Mouse (Mus musculus) ES-E14 (cell line): ENCODE measurements around the gene Prcc. TPM values are rescaled to one million over a fixed set of nuclear protein-coding genes. Genes with fewer than 3 reads are reported as not detected.
"Not testable (repeated sequence)": the region's sequence is repeated elsewhere in the genome, so short reads cannot be mapped to it uniquely, and the experiment has no call there.

ENCODE experiments used
- DNase-seq: peaks from one replicate; pipeline ENCODE4 v3.0.0-alpha.2; 2013; ENCODE audit warnings: low read depth, low spot score
- H3K27ac ChIP-seq: 2 replicates; pipeline ENCODE4 v1.5.1; 2012; ENCODE audit warnings: low read depth, mild to moderate bottlenecking, low read length, moderate library complexity, mixed read lengths; ENCODE audit not compliant: poor library complexity, insufficient read depth, severe bottlenecking
- H3K36me3 ChIP-seq: 2 replicates; pipeline ENCODE4 v1.6.1; 2012; ENCODE audit warnings: mild to moderate bottlenecking, low read length, moderate library complexity, mixed read lengths; ENCODE audit not compliant: control insufficient read depth, poor library complexity, insufficient read depth, severe bottlenecking
- H3K4me1 ChIP-seq, 2 experiments: fragments of 150-350 bp in 1 of 2; sonication (generic) in 1 of 2; 2 replicates each; pipeline ENCODE4 v1.6.1; 2012; ENCODE audit warnings: low read length in 2 of 2, mild to moderate bottlenecking in 1 of 2, mixed read lengths in 1 of 2; ENCODE audit not compliant: control insufficient read depth in 2 of 2, insufficient read depth in 2 of 2, poor library complexity in 1 of 2
- H3K4me3 ChIP-seq, 2 experiments: fragments of 150-350 bp in 1 of 2; sonication (generic) in 1 of 2; 2 replicates each; pipeline ENCODE4 v1.5.1; 2012; ENCODE audit warnings: low read length in 2 of 2, low read depth in 1 of 2, mild to moderate bottlenecking in 1 of 2, mixed read lengths in 1 of 2; ENCODE audit not compliant: insufficient read depth in 1 of 2, poor library complexity in 1 of 2, severe bottlenecking in 1 of 2
- H3K9ac ChIP-seq: 2 replicates; pipeline ENCODE4 v1.6.1; 2012; ENCODE audit warnings: low read depth, mild to moderate bottlenecking, low read length, mixed read lengths; ENCODE audit not compliant: poor library complexity, insufficient read depth, severe bottlenecking
- H3K9me3 ChIP-seq: fragments of 150-350 bp; sonication (generic); 2 replicates; pipeline ENCODE4 v1.6.1; 2012; ENCODE audit warnings: low read depth, mild to moderate bottlenecking, low read length; ENCODE audit not compliant: control insufficient read depth, insufficient read depth
- CHD2 ChIP-seq: IDR thresholded peaks from 2 replicates; pipeline ENCODE4 v1.6.1; 2014; ENCODE audit warnings: mild to moderate bottlenecking, low read depth, low read length, inconsistent platforms
- HCFC1 ChIP-seq: IDR thresholded peaks from 2 replicates; pipeline ENCODE4 v1.6.1; 2012; ENCODE audit warnings: low read length, inconsistent platforms, borderline replicate concordance; ENCODE audit not compliant: insufficient read depth
- MAFK ChIP-seq: IDR thresholded peaks from 2 replicates; pipeline ENCODE4 v1.6.1; 2014; ENCODE audit warnings: mild to moderate bottlenecking, low read depth, low read length, inconsistent platforms; ENCODE audit not compliant: insufficient read depth
- ZC3H11A ChIP-seq: IDR thresholded peaks from 2 replicates; pipeline ENCODE4 v1.6.1; 2012; ENCODE audit warnings: low read depth, mild to moderate bottlenecking, inconsistent platforms, low read length, borderline replicate concordance
- ZNF384 ChIP-seq: IDR thresholded peaks from 2 replicates; pipeline ENCODE4 v1.6.1; 2012; ENCODE audit warnings: low read depth, low read length, inconsistent platforms
- in situ Hi-C, 2 experiments: fragments of 600-800 bp; cut with MboI; formaldehyde crosslinking; loops; one replicate each; pipeline ENCODE4 v1.15.1; 2025; ENCODE audit warnings: low sequenced_read_pairs in 2 of 2, inconsistent platforms in 1 of 2; ENCODE audit not compliant: unreplicated experiment in 2 of 2
- total RNA-seq: library from RNA; depleted of rRNA; stranded (reverse); fragments of 300-350 nt; gene quantifications from 2 replicates; pipeline ENCODE4 v1.2.3, GENCODE M21; 2012

Gene Prcc
- total RNA-seq, 1 experiment, result 53.8 TPM

- Histone ChIP-seq H3K4me3 (peak overlapping the region; percentile 78 to 95), H3K9me3 (no peaks in the 10 kb centered on the region), H3K9ac (peak overlapping the region; percentile 97), H3K36me3 (peaks cover 10% of the 10 kb centered on the region), H3K27ac (peak overlapping the region; percentile 86), H3K4me1 (peaks cover 0 to 3% of the 10 kb centered on the region in 2 experiments; a peak in 1 of 4 replicates)
- DNase-seq, result no peak
- no peak for TF ChIP-seq CHD2
- no peak for TF ChIP-seq ZNF384
- TF ChIP-seq ZC3H11A, result no peak
- TF ChIP-seq MAFK, result no peak
- TF ChIP-seq HCFC1, result no peak
- in situ Hi-C loops, result no loop called here
Observed at GRCm38 (mm10) chr3:87884708-87885251, 628 bp downstream of the Prcc start.

GRCm38 (mm10) chr3:87884291-87884690 lies 1.1 kb downstream of the Prcc start:
- TF ChIP-seq HCFC1 (no peak), MAFK (no peak), ZNF384 (no peak), ZC3H11A (no peak), CHD2 (no peak)
- Histone ChIP-seq H3K9me3 (no peaks in the 10 kb centered on the region), H3K36me3 (peaks cover 11% of the 10 kb centered on the region), H3K4me1 (peaks cover 0 to 3% of the 10 kb centered on the region in 2 experiments; a peak in 1 of 4 replicates), H3K27ac (peak overlapping the region; percentile 86), H3K9ac (peak overlapping the region; percentile 97), H3K4me3 (peak overlapping the region; percentile 78 to 95)
- no peak for DNase-seq
- in situ Hi-C loops, result no loop called here

- peaks cover 16% of the 10 kb centered on the region for H3K36me3 ChIP-seq
- no peak for TF ChIP-seq MAFK
- TF ChIP-seq ZC3H11A, result no peak
- TF ChIP-seq HCFC1, result no peak
- no peak for TF ChIP-seq ZNF384
- TF ChIP-seq CHD2, result no peak
- H3K4me3 ChIP-seq, result no peak overlapping the region
- H3K27ac ChIP-seq, result no peak overlapping the region
- in situ Hi-C loops, result no loop called here
- H3K9me3 ChIP-seq, result no peaks in the 10 kb centered on the region
- H3K4me1 ChIP-seq, result peaks cover 0 to 2% of the 10 kb centered on the region in 2 experiments; a peak in 1 of 4 replicates
- DNase-seq, result no peak
- H3K9ac ChIP-seq, result no peak overlapping the region
Observed at GRCm38 (mm10) chr3:87877730-87878129, 7.7 kb downstream of the Prcc start.

GRCm38 (mm10) chr3:87864111-87864510 lies 21.3 kb downstream of the Prcc start:
- peaks cover 38% of the 10 kb centered on the region for H3K36me3 ChIP-seq
- H3K27ac ChIP-seq, result peak overlapping the region; percentile 32; the same call in 1 of the 2 replicates
- H3K9me3 ChIP-seq, in situ Hi-C loops, H3K9ac ChIP-seq, H3K4me3 ChIP-seq, H3K4me1 ChIP-seq: not testable (repeated sequence)
- DNase-seq, result peak; percentile 28

GRCm38 (mm10) chr3:87859813-87860212 lies 25.6 kb downstream of the Prcc start:
- peak; percentile 63 for DNase-seq
- H3K9me3 ChIP-seq, result no peaks in the 10 kb centered on the region
- no peak for TF ChIP-seq MAFK
- TF ChIP-seq CHD2, result no peak
- no peak for TF ChIP-seq ZC3H11A
- no peak for TF ChIP-seq ZNF384
- no peak for TF ChIP-seq HCFC1
- in situ Hi-C loops, result no loop called here
- H3K27ac ChIP-seq, result no peak overlapping the region
- peaks cover 32% of the 10 kb centered on the region for H3K36me3 ChIP-seq
- H3K9ac ChIP-seq, result no peak overlapping the region
- peaks cover 0 to 3% of the 10 kb centered on the region in 2 experiments; a peak in 1 of 4 replicates for H3K4me1 ChIP-seq
- H3K4me3 ChIP-seq, result no peak overlapping the region
